Mouse (Mus musculus): ENCODE results near the gene Trp53tg5.

DNA sequence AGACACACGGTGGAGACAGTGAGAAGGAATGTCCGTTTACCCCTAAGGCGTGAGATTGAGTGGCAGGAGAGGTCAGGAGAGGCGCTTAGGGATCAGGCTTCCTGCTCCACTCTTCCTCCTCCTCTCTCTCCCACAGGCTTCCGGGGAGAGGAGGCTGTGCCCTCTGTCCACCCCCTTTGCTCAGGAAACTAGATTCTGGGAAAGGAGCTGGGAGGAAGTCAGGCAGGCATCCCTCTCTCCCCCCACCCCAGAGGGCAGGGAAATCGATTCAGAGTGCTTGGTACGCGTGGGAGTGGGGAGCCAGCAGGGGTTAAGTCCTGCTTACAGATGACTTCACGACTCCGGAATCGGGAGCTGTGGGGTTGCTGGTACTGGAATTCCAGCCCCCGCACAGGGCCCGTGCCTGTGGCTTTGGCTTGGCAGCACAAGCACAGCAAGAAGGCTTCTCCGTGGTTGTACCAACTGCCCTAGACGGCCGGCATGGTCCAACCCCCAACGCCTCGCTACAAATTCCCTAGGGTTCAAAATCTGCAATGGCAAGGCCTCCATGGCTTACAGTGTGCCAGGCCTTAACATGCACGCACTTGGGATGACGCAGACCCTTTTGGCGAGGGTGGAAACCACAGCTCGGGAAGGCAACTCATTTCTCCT is 40.9 kb downstream of the Trp53tg5 start:
- no peak for TF ChIP-seq POLR2A (IDR thresholded peaks at IDR 0.05; ENCODE audit: insufficient read depth, low read depth, low read length)
- no peak for TF ChIP-seq CTCF (IDR thresholded peaks at IDR 0.05; ENCODE audit: insufficient read depth, low read depth, low read length)
